In the genomic region with DNA sequence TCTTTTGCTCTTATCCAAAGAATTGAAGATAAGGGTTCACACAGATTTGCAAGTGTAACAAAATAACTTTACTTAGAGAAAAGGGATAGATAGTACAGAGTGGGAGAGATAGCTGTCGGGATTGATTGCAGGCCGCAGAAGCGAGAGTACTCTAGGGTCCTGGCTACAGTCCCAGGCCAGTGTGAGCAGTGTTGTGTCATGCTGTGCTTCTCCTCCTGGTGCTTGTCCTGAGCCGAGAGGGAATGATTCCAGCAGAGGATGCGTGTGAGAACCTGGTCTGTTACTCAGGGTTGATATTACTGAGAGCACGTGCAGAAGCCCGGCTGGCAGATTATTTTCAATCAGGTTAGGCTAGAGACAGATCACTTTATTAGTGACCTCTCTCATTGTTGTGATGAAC, we compare ENCODE assay signal across 12 mouse cellular contexts.
A peak's percentile ranks its signal among the peaks of the same experiment; 100 is the strongest.
DNase-seq lines count a peak whose midpoint lies in the region; ATAC-seq and TF ChIP-seq lines count a peak whose summit lies in the region.
"Had no signal": no experiment of that assay in that cellular context is flagged by ENCODE, and none has a peak within 500 bp of the region (broad histone marks: within the 10 kb centered on the region; RNA-seq: fewer than 3 reads in every experiment).

No protein-coding gene starts in this region.

- no peak overlapping the region for H3K4me3 ChIP-seq in heart, embryonic 16.5 days (ENCODE audit: low read length)
- H3K4me3 ChIP-seq in heart, embryonic 10.5 days = no peak overlapping the region
- H3K4me3 ChIP-seq in lung, postnatal 0 days (ENCODE audit: low read depth, low read length) = no peak overlapping the region
- no peak overlapping the region for H3K4me3 ChIP-seq in cerebellum, adult 2 months (replicated peaks; ENCODE audit: insufficient read depth, low read depth, low read length)
- H3K4me3 ChIP-seq in intestine, postnatal 0 days (ENCODE audit: low read depth, low read length) = no peak overlapping the region
- H3K4me3 ChIP-seq: embryonic facial prominence, embryonic 13.5 days; forebrain, embryonic 12.5 days had no signal

- H3K4me2 ChIP-seq in heart, embryonic 16.5 days (ENCODE audit: low read depth, low read length) = no peak overlapping the region
- no peak overlapping the region for H3K4me2 ChIP-seq in lung, postnatal 0 days (replicated peaks; ENCODE audit: low read depth, low read length)
- H3K4me2 ChIP-seq in intestine, postnatal 0 days (replicated peaks; ENCODE audit: low read depth) = no peak overlapping the region
- H3K4me2 ChIP-seq: embryonic facial prominence, embryonic 13.5 days; forebrain, embryonic 12.5 days had no signal

- peaks cover 5% of the 10 kb centered on the region for H3K4me1 ChIP-seq in heart, embryonic 16.5 days (ENCODE audit: control insufficient read depth, insufficient read depth, low read length)
- 0 out of 2 replicates have a peak, but pooled peaks cover 12% of the 10 kb centered on the region for H3K4me1 ChIP-seq in heart, embryonic 10.5 days
- H3K4me1 ChIP-seq in lung, postnatal 0 days (ENCODE audit: insufficient read depth, low read depth, low read length) = no peaks in the 10 kb centered on the region; the same call in 1 of the 2 replicates
- H3K4me1 ChIP-seq in cerebellum, adult 2 months (ENCODE audit: control insufficient read depth, insufficient read depth, low read length) = peaks cover 9% of the 10 kb centered on the region
- H3K4me1 ChIP-seq in intestine, postnatal 0 days (replicated peaks; ENCODE audit: control insufficient read depth, insufficient read depth, low read length) = no peaks in the 10 kb centered on the region; the same call in 1 of the 2 replicates

- H3K9ac ChIP-seq in heart, embryonic 16.5 days (ENCODE audit: low read length) = no peak overlapping the region
- no peak overlapping the region for H3K9ac ChIP-seq in lung, postnatal 0 days (replicated peaks; ENCODE audit: low read depth)
- H3K9ac ChIP-seq in intestine, postnatal 0 days (ENCODE audit: low read depth, low read length) = no peak overlapping the region
- H3K9ac ChIP-seq: embryonic facial prominence, embryonic 13.5 days; forebrain, embryonic 12.5 days; liver, embryonic 14.5 days had no signal

- peak; percentile 79 for ATAC-seq in heart, embryonic 16.5 days (replicated peaks; ENCODE audit: extremely low read depth, insufficient read depth, low FRiP score)
- ATAC-seq in lung, postnatal 0 days = no peak
- ATAC-seq in intestine, postnatal 0 days = no peak

- TF ChIP-seq POLR2A in cerebellum, adult 2 months (IDR thresholded peaks at IDR 0.05; ENCODE audit: borderline replicate concordance, insufficient read depth, low read length) = no peak

- no peaks in the 10 kb centered on the region for H3K36me3 ChIP-seq in heart, embryonic 16.5 days (ENCODE audit: control insufficient read depth, insufficient read depth)
- no peaks in the 10 kb centered on the region for H3K36me3 ChIP-seq in heart, embryonic 10.5 days
- no peaks in the 10 kb centered on the region for H3K36me3 ChIP-seq in lung, postnatal 0 days (ENCODE audit: insufficient read depth, low read length)
- H3K36me3 ChIP-seq in intestine, postnatal 0 days (ENCODE audit: control insufficient read depth, insufficient read depth) = no peaks in the 10 kb centered on the region
- H3K36me3 ChIP-seq: embryonic facial prominence, embryonic 13.5 days; forebrain, embryonic 12.5 days had no signal

- WGBS in heart, embryonic 16.5 days = 25% methylated on average over 7 of the region's 7 CpGs
- WGBS in heart, embryonic 10.5 days = 49% methylated on average over 7 of the region's 7 CpGs
- WGBS in lung, postnatal 0 days = 60% methylated on average over 7 of the region's 7 CpGs
- 8% methylated on average over 7 of the region's 7 CpGs for WGBS in cerebellum, adult 2 months
- 65% methylated on average over 7 of the region's 7 CpGs for WGBS in intestine, postnatal 0 days

- TF ChIP-seq CTCF in lung, postnatal 0 days (IDR thresholded peaks at IDR 0.05) = no peak
- TF ChIP-seq CTCF in cerebellum, adult 2 months (IDR thresholded peaks at IDR 0.05; ENCODE audit: borderline replicate concordance, insufficient read depth, low read depth, low read length) = no peak
- no peak for TF ChIP-seq CTCF in intestine, postnatal 0 days (IDR thresholded peaks at IDR 0.05; ENCODE audit: low read depth)

- H3K9me3 ChIP-seq in heart, embryonic 16.5 days (replicated peaks; ENCODE audit: control insufficient read depth, low read length) = no peaks in the 10 kb centered on the region
- H3K9me3 ChIP-seq in heart, embryonic 10.5 days = no peaks in the 10 kb centered on the region
- H3K9me3 ChIP-seq in lung, postnatal 0 days (ENCODE audit: low read length) = no peaks in the 10 kb centered on the region
- no peaks in the 10 kb centered on the region for H3K9me3 ChIP-seq in intestine, postnatal 0 days (ENCODE audit: control insufficient read depth)
- H3K9me3 ChIP-seq: embryonic facial prominence, embryonic 13.5 days; forebrain, embryonic 12.5 days had no signal

- TF ChIP-seq EP300 in lung, postnatal 0 days (IDR thresholded peaks at IDR 0.05) = no peak

- no peaks in the 10 kb centered on the region for H3K27me3 ChIP-seq in heart, embryonic 16.5 days (ENCODE audit: control insufficient read depth, insufficient read depth, low read length)
- H3K27me3 ChIP-seq in heart, embryonic 10.5 days (ENCODE audit: insufficient read depth, poor library complexity, severe bottlenecking) = no peaks in the 10 kb centered on the region
- no peaks in the 10 kb centered on the region; the same call in 1 of the 2 replicates for H3K27me3 ChIP-seq in lung, postnatal 0 days (replicated peaks; ENCODE audit: insufficient read depth, low read length)
- H3K27me3 ChIP-seq in cerebellum, adult 2 months (ENCODE audit: control insufficient read depth, insufficient read depth, low read length) = no peaks in the 10 kb centered on the region
- no peaks in the 10 kb centered on the region for H3K27me3 ChIP-seq in intestine, postnatal 0 days (replicated peaks; ENCODE audit: control insufficient read depth, insufficient read depth, low read length)
- H3K27me3 ChIP-seq: embryonic facial prominence, embryonic 13.5 days; forebrain, embryonic 12.5 days had no signal

- 0 out of 2 replicates have a peak overlapping the region, but pooled peaks have one; percentile 4 for H3K27ac ChIP-seq in heart, embryonic 16.5 days (ENCODE audit: low read length)
- H3K27ac ChIP-seq in heart, embryonic 10.5 days = no peak overlapping the region
- H3K27ac ChIP-seq in lung, postnatal 0 days (ENCODE audit: low read length) = no peak overlapping the region
- H3K27ac ChIP-seq in cerebellum, adult 2 months (ENCODE audit: insufficient read depth, low read length) = no peak overlapping the region
- no peak overlapping the region for H3K27ac ChIP-seq in intestine, postnatal 0 days (ENCODE audit: low read depth, low read length)
- H3K27ac ChIP-seq: embryonic facial prominence, embryonic 13.5 days; forebrain, embryonic 12.5 days; liver, embryonic 14.5 days had no signal

- no peak for DNase-seq in heart, embryonic 10.5 days (ENCODE audit: low spot score)
- peak; percentile 14 for DNase-seq in lung, postnatal 0 days (ENCODE audit: low spot score)
- DNase-seq in lung, postnatal 36 days = no peak
- DNase-seq in cerebellum, adult 2 months = peak; percentile 27 to 65
- DNase-seq in cerebellum, postnatal 36 days = peak; percentile 34 to 35
- DNase-seq: adrenal gland, postnatal 14 days; thymus, adult 2 months had no signal

Comparison
In these comparisons a context has a peak if more than half of its experiments do, and no peak if none do; other contexts are left out.
1. DNase-seq: peak in lung, postnatal 0 days (single experiment), cerebellum, adult 2 months (2 of 2) and cerebellum, postnatal 36 days (2 of 2); none in heart, embryonic 10.5 days (single experiment) and lung, postnatal 36 days (single experiment).